Mouse (Mus musculus) gonadal fat pad, adult 2 months (tissue): ENCODE data around the gene Chchd3. TPM values are rescaled to one million over a fixed set of nuclear protein-coding genes. Genes with fewer than 3 reads are reported as not detected.

Experiments used
- DNase-seq: peaks from one replicate; pipeline ENCODE4 v3.0.0-alpha.2; 2012; ENCODE audit warnings: low read depth
- polyA plus RNA-seq: library from polyadenylated mRNA; depleted of rRNA; stranded (reverse); fragments of >200 nt; gene quantifications from 2 replicates; pipeline ENCODE4 v1.2.3, GENCODE M21; 2012; rRNA removed

Gene Chchd3
- polyA plus RNA-seq, 1 experiment = 51.4 TPM

- DNase-seq = peak; percentile 79
Observed at GRCm38 (mm10) chr6:32803646-32804045, 256.4 kb downstream of the Chchd3 start.

- no peak for DNase-seq
Observed at GRCm38 (mm10) chr6:32801776-32802175, 258.3 kb downstream of the Chchd3 start.

- no peak for DNase-seq
Observed at GRCm38 (mm10) chr6:32797525-32797924, 262.5 kb downstream of the Chchd3 start.

GRCm38 (mm10) chr6:32795653-32796500 is 264.2 kb downstream of the Chchd3 start:
- no peak for DNase-seq

- DNase-seq = no peak
Observed at GRCm38 (mm10) chr6:32793575-32793974, 266.5 kb downstream of the Chchd3 start.

GRCm38 (mm10) chr6:32793163-32793562 is 266.9 kb downstream of the Chchd3 start:
- no peak for DNase-seq

- DNase-seq = no peak
Observed at GRCm38 (mm10) chr6:32790487-32790886, 269.6 kb downstream of the Chchd3 start.

- no peak for DNase-seq
Observed at GRCm38 (mm10) chr6:32787399-32787798, 272.7 kb downstream of the Chchd3 start.

GRCm38 (mm10) chr6:32786196-32786595 is 273.9 kb downstream of the Chchd3 start:
- DNase-seq = no peak

- DNase-seq = no peak
Observed at GRCm38 (mm10) chr6:32783102-32783501, 277.0 kb downstream of the Chchd3 start.

GRCm38 (mm10) chr6:32780602-32781001 is 279.5 kb downstream of the Chchd3 start:
- no peak for DNase-seq

- DNase-seq = no peak
Observed at GRCm38 (mm10) chr6:32776384-32776783, 283.7 kb downstream of the Chchd3 start.

- no peak for DNase-seq
Observed at GRCm38 (mm10) chr6:32754524-32754923, 305.5 kb downstream of the Chchd3 start.

- no peak for DNase-seq
Observed at GRCm38 (mm10) chr6:32749821-32750220, 310.2 kb downstream of the Chchd3 start.

GRCm38 (mm10) chr6:32748777-32749176 is 311.3 kb downstream of the Chchd3 start:
- no peak for DNase-seq

GRCm38 (mm10) chr6:32747333-32747732 is 312.7 kb downstream of the Chchd3 start:
- no peak for DNase-seq

Other genes with a start within 250 kb of the Chchd3 start
- gene Exoc4, start 188.8 kb upstream of the Chchd3 start, polyA plus RNA-seq = 8.5 and 13.0 TPM in 2 replicates